Mouse (Mus musculus): ENCODE measurements around the gene Tmem132d. TPM values are rescaled to one million over a fixed set of nuclear protein-coding genes. Genes with fewer than 3 reads are reported as not detected.

Gene Tmem132d
- polyA plus RNA-seq, 2 experiments from 2014 or later = not detected

- ATAC-seq = no peak
Observed at GRCm38 (mm10) chr5:128204685-128205320, 228.1 kb downstream of the Tmem132d start.

GRCm38 (mm10) chr5:128203879-128204581 lies 228.8 kb downstream of the Tmem132d start:
- ATAC-seq = no peak

- ATAC-seq = no peak
Observed at GRCm38 (mm10) chr5:128194106-128194505, 238.8 kb downstream of the Tmem132d start.

GRCm38 (mm10) chr5:128192485-128193055 lies 240.3 kb downstream of the Tmem132d start:
- no peak for ATAC-seq

- no peak for ATAC-seq
Observed at GRCm38 (mm10) chr5:128191710-128192109, 241.2 kb downstream of the Tmem132d start.

GRCm38 (mm10) chr5:128190243-128190820 lies 242.5 kb downstream of the Tmem132d start:
- ATAC-seq = no peak

GRCm38 (mm10) chr5:128176234-128176633 lies 256.6 kb downstream of the Tmem132d start:
- ATAC-seq = no peak

GRCm38 (mm10) chr5:128158901-128159675 lies 273.8 kb downstream of the Tmem132d start:
- ATAC-seq = no peak

GRCm38 (mm10) chr5:128151461-128151860 lies 281.4 kb downstream of the Tmem132d start:
- ATAC-seq = no peak

GRCm38 (mm10) chr5:128146901-128147645 lies 285.8 kb downstream of the Tmem132d start:
- no peak for ATAC-seq

GRCm38 (mm10) chr5:128144799-128145198 lies 288.1 kb downstream of the Tmem132d start:
- no peak for ATAC-seq

- no peak for ATAC-seq
Observed at GRCm38 (mm10) chr5:128136818-128137217, 296.1 kb downstream of the Tmem132d start.

- no peak for ATAC-seq
Observed at GRCm38 (mm10) chr5:128122656-128123055, 310.2 kb downstream of the Tmem132d start.

GRCm38 (mm10) chr5:128119171-128119570 lies 313.7 kb downstream of the Tmem132d start:
- ATAC-seq = no peak

GRCm38 (mm10) chr5:128113107-128113506 lies 319.8 kb downstream of the Tmem132d start:
- ATAC-seq = no peak

- ATAC-seq = no peak
Observed at GRCm38 (mm10) chr5:128112518-128112917, 320.4 kb downstream of the Tmem132d start.

GRCm38 (mm10) chr5:128111664-128112063 lies 321.2 kb downstream of the Tmem132d start:
- no peak for ATAC-seq

- no peak for ATAC-seq
Observed at GRCm38 (mm10) chr5:128102556-128102955, 330.3 kb downstream of the Tmem132d start.

GRCm38 (mm10) chr5:128100331-128100730 lies 332.5 kb downstream of the Tmem132d start:
- ATAC-seq = no peak

GRCm38 (mm10) chr5:128099439-128099838 lies 333.4 kb downstream of the Tmem132d start:
- no peak for ATAC-seq

GRCm38 (mm10) chr5:128090578-128090977 lies 342.3 kb downstream of the Tmem132d start:
- no peak for ATAC-seq

GRCm38 (mm10) chr5:128075456-128075855 lies 357.4 kb downstream of the Tmem132d start:
- no peak for ATAC-seq

All from CD4-positive, CD25-positive, alpha-beta regulatory T cell, adult 4 months (primary cell).